17 mouse cellular contexts compared by ENCODE assay signal in the genomic region with DNA sequence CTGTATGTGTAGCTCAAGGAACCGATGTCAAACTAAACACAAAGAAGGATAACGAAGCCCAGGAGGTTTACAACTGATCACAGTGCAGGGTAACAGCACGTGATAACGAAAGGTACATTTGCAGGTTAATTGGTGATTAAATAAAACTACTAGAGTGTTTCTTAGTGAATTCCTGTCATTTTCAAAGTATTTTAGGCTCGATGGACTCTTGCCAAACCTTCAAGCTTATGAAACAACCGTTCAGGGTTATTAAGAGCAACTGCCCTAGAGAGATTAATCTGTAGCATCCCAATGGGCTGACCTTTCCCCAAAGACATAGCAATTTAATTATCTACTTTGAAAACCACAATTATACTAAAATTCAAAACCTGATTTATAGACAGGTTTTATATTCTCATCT.
"Had no signal": no experiment of that assay in that cellular context is flagged by ENCODE, and none has a peak within 500 bp of the region (broad histone marks: within the 10 kb centered on the region; RNA-seq: fewer than 3 reads in every experiment).

No protein-coding gene starts in this region.

- H3K4me3 ChIP-seq: lung, embryonic 15.5 days; megakaryocyte, embryonic 14.5 days; midbrain, embryonic 12.5 days; midbrain, embryonic 15.5 days; neural tube, embryonic 12.5 days; stomach, embryonic 15.5 days had no signal

- ATAC-seq: liver, postnatal 0 days; lung, postnatal 0 days; midbrain, embryonic 15.5 days had no signal

- DNase-seq: liver, postnatal 0 days; lung, adult 2 months; lung, postnatal 14 days; lung, postnatal 36 days; right cerebral cortex, postnatal 14 days; thymus, adult 2 months; thymus, postnatal 25 days; thymus, postnatal 4 days had no signal

- H3K9ac ChIP-seq: liver, postnatal 0 days; lung, embryonic 15.5 days; midbrain, embryonic 12.5 days; midbrain, embryonic 15.5 days; neural tube, embryonic 12.5 days; stomach, embryonic 15.5 days had no signal

- H3K27ac ChIP-seq: lung, embryonic 15.5 days; macrophage; midbrain, embryonic 12.5 days; midbrain, embryonic 15.5 days; neural tube, embryonic 12.5 days; stomach, embryonic 15.5 days; stomach, postnatal 0 days had no signal

- H3K9me3 ChIP-seq: lung, embryonic 15.5 days; midbrain, embryonic 12.5 days; midbrain, embryonic 15.5 days; neural tube, embryonic 12.5 days; stomach, embryonic 15.5 days had no signal

- H3K36me3 ChIP-seq: lung, embryonic 15.5 days; midbrain, embryonic 12.5 days; midbrain, embryonic 15.5 days; neural tube, embryonic 12.5 days; stomach, embryonic 15.5 days had no signal

- H3K27me3 ChIP-seq: lung, embryonic 15.5 days; megakaryocyte, embryonic 14.5 days; midbrain, embryonic 12.5 days; midbrain, embryonic 15.5 days; neural tube, embryonic 12.5 days; stomach, embryonic 15.5 days had no signal

- H3K4me2 ChIP-seq: lung, embryonic 15.5 days; midbrain, embryonic 12.5 days; midbrain, embryonic 15.5 days; neural tube, embryonic 12.5 days; stomach, embryonic 15.5 days had no signal

- H3K4me1 ChIP-seq: lung, embryonic 15.5 days; megakaryocyte, embryonic 14.5 days; midbrain, embryonic 12.5 days; midbrain, embryonic 15.5 days; neural tube, embryonic 12.5 days; stomach, embryonic 15.5 days had no signal
